Mouse (Mus musculus) embryonic facial prominence, embryonic 14.5 days (tissue): ENCODE measurements around the gene Lrp1. TPM values are rescaled to one million over a fixed set of nuclear protein-coding genes. Genes with fewer than 3 reads are reported as not detected.
A peak's percentile ranks its signal among the peaks of the same experiment; 100 is the strongest.

ENCODE experiments used
- ATAC-seq: fragments of 200-750 bp; cut with Nextera tagmentation; 2 replicates; pipeline ENCODE4 v1.8.0; 2017; ENCODE audit warnings: low read depth, moderate number of reproducible peaks, moderate TSS enrichment
- DNase-seq: peaks from one replicate; pipeline ENCODE4 v3.0.0-alpha.2; 2015; ENCODE audit warnings: low spot score
- H3K27ac ChIP-seq: fragments of 300-500 bp; sonication (generic); replicated peaks from 2 replicates; pipeline ENCODE4 v1.5.1; 2014; ENCODE audit warnings: low read depth, mild to moderate bottlenecking, low read length, moderate library complexity
- H3K27me3 ChIP-seq: fragments of 300-500 bp; sonication (generic); replicated peaks from 2 replicates; pipeline ENCODE4 v1.6.1; 2014; ENCODE audit warnings: low read length; ENCODE audit not compliant: control insufficient read depth, insufficient read depth
- H3K36me3 ChIP-seq: fragments of 300-500 bp; sonication (generic); 2 replicates; pipeline ENCODE4 v1.6.1; 2014; ENCODE audit warnings: low read length, mixed read lengths; ENCODE audit not compliant: control insufficient read depth, insufficient read depth
- H3K4me1 ChIP-seq: fragments of 300-500 bp; sonication (generic); 2 replicates; pipeline ENCODE4 v1.6.1; 2014; ENCODE audit warnings: antibody characterized with exemption, low read length; ENCODE audit not compliant: control insufficient read depth, insufficient read depth
- H3K4me2 ChIP-seq: fragments of 300-500 bp; sonication (generic); 2 replicates; pipeline ENCODE4 v1.6.1; 2014; ENCODE audit warnings: low read depth, mild to moderate bottlenecking, low read length, moderate library complexity, mixed read lengths
- H3K4me3 ChIP-seq: fragments of 300-500 bp; sonication (generic); 2 replicates; pipeline ENCODE4 v1.5.1; 2014; ENCODE audit warnings: low read depth, mild to moderate bottlenecking, low read length
- H3K9ac ChIP-seq: fragments of 300-500 bp; sonication (generic); 2 replicates; pipeline ENCODE4 v1.6.1; 2014; ENCODE audit warnings: low read depth, mild to moderate bottlenecking, low read length, moderate library complexity, mixed read lengths
- H3K9me3 ChIP-seq: fragments of 300-500 bp; sonication (generic); 2 replicates; pipeline ENCODE4 v1.6.1; 2016; ENCODE audit warnings: low read length; ENCODE audit not compliant: control insufficient read depth
- WGBS: fragments of 180-500 bp; shearing (Covaris S2); extraction: QIAGEN DNeasy Blood & Tissue Kit; methylation state at CpG from one replicate; pipeline ENCODE4 v1.1.7; 2014; 5-methylcytosine and 5-hydroxymethylcytosine counted together
- polyA plus RNA-seq: library from polyadenylated mRNA; unstranded; fragments of >200 nt; fragmentation: Nextera tagmentation; extraction: Ambion mirVana; gene quantifications from 2 replicates; pipeline ENCODE4 v1.2.1, GENCODE M21; 2014

The Lrp1 gene
- polyA plus RNA-seq, 1 experiment from 2014 or later, result 137 TPM

- Histone ChIP-seq H3K27ac (no peak overlapping the region), H3K4me3 (no peak overlapping the region), H3K36me3 (no peaks in the 10 kb centered on the region), H3K4me2 (no peak overlapping the region), H3K4me1 (peaks cover 18% of the 10 kb centered on the region), H3K9ac (no peak overlapping the region), H3K27me3 (no peaks in the 10 kb centered on the region), H3K9me3 (no peaks in the 10 kb centered on the region)
- WGBS, result 72% methylated on average over 5 of the region's 5 CpGs
- ATAC-seq, result no peak
- DNase-seq, result no peak
These were observed 19.5 kb upstream of the Lrp1 start for GRCm38 (mm10) chr10:127640421-127640820.

GRCm38 (mm10) chr10:127632668-127633271 is 11.8 kb upstream of the Lrp1 start:
- ATAC-seq (no peak), DNase-seq (no peak)
- Histone ChIP-seq H3K9ac (no peak overlapping the region), H3K4me2 (no peak overlapping the region), H3K4me1 (no peaks in the 10 kb centered on the region), H3K4me3 (no peak overlapping the region), H3K27me3 (no peaks in the 10 kb centered on the region), H3K27ac (no peak overlapping the region), H3K36me3 (no peaks in the 10 kb centered on the region), H3K9me3 (no peaks in the 10 kb centered on the region)
- 57% methylated on average over 7 of the region's 7 CpGs for WGBS

GRCm38 (mm10) chr10:127631261-127632214 is 10.6 kb upstream of the Lrp1 start:
- ATAC-seq (peak; percentile 60; the same call in 1 of the 2 replicates), DNase-seq (peak; percentile 35)
- H3K4me3 ChIP-seq, result no peak overlapping the region
- 70% methylated on average over 10 of the region's 10 CpGs for WGBS
- no peak overlapping the region for H3K9ac ChIP-seq
- no peaks in the 10 kb centered on the region for H3K27me3 ChIP-seq
- H3K4me1 ChIP-seq, result no peaks in the 10 kb centered on the region
- H3K27ac ChIP-seq, result no peak overlapping the region
- no peaks in the 10 kb centered on the region for H3K36me3 ChIP-seq
- H3K9me3 ChIP-seq, result peaks cover 4% of the 10 kb centered on the region
- H3K4me2 ChIP-seq, result no peak overlapping the region

- ATAC-seq (no peak), DNase-seq (no peak)
- H3K9ac ChIP-seq, result no peak overlapping the region
- H3K4me1 ChIP-seq, result no peaks in the 10 kb centered on the region
- no peaks in the 10 kb centered on the region for H3K36me3 ChIP-seq
- no peak overlapping the region for H3K4me3 ChIP-seq
- no peaks in the 10 kb centered on the region for H3K27me3 ChIP-seq
- H3K9me3 ChIP-seq, result peaks cover 10% of the 10 kb centered on the region
- WGBS, result 96% methylated on average over 3 of the region's 3 CpGs
- no peak overlapping the region for H3K4me2 ChIP-seq
- H3K27ac ChIP-seq, result no peak overlapping the region
These were observed 5.5 kb upstream of the Lrp1 start for GRCm38 (mm10) chr10:127626433-127626832.

- Histone ChIP-seq H3K4me1 (peaks cover 8% of the 10 kb centered on the region), H3K36me3 (no peaks in the 10 kb centered on the region), H3K4me3 (no peak overlapping the region), H3K27ac (no peak overlapping the region), H3K9me3 (peaks cover 10% of the 10 kb centered on the region), H3K27me3 (no peaks in the 10 kb centered on the region), H3K9ac (no peak overlapping the region), H3K4me2 (no peak overlapping the region)
- no peak for ATAC-seq
- 96% methylated on average over 6 of the region's 6 CpGs for WGBS
- no peak for DNase-seq
These were observed 2.7 kb upstream of the Lrp1 start for GRCm38 (mm10) chr10:127623439-127624216.

- DNase-seq, result no peak
- WGBS, result 62% methylated on average over 4 of the region's 4 CpGs
- no peak for ATAC-seq
- Histone ChIP-seq H3K9ac (no peak overlapping the region), H3K27ac (no peak overlapping the region), H3K36me3 (no peaks in the 10 kb centered on the region), H3K4me1 (peaks cover 18% of the 10 kb centered on the region), H3K9me3 (peaks cover 10% of the 10 kb centered on the region), H3K4me2 (peak overlapping the region; percentile 85; the same call in 1 of the 2 replicates), H3K27me3 (no peaks in the 10 kb centered on the region), H3K4me3 (0 out of 2 replicates have a peak overlapping the region, but pooled peaks have one; percentile 71)
These were observed 1.7 kb upstream of the Lrp1 start for GRCm38 (mm10) chr10:127622661-127623060.

GRCm38 (mm10) chr10:127622057-127622392 is 1.1 kb upstream of the Lrp1 start:
- Histone ChIP-seq H3K27me3 (no peaks in the 10 kb centered on the region), H3K9ac (peak overlapping the region; percentile 83), H3K36me3 (no peaks in the 10 kb centered on the region), H3K4me2 (peak overlapping the region; percentile 85), H3K27ac (peak overlapping the region; percentile 96), H3K4me3 (peak overlapping the region; percentile 71), H3K9me3 (peaks cover 10% of the 10 kb centered on the region), H3K4me1 (peaks cover 24% of the 10 kb centered on the region)
- 0% methylated on average over 13 of the region's 13 CpGs for WGBS
- peak; percentile 10; the same call in 1 of the 2 replicates for ATAC-seq
- peak; percentile 47 for DNase-seq
